Mouse (Mus musculus) kidney, adult 18-20 months (tissue): ENCODE results near the gene Sh3bgrl.
"Not testable (repeated sequence)": the region's sequence is repeated elsewhere in the genome, so short reads cannot be mapped to it uniquely, and the experiment has no call there.

Experiments
- DNase-seq: peaks from one replicate; pipeline ENCODE4 v3.0.0; 2021

Sh3bgrl gene

GRCm38 (mm10) chrX:109095245-109096242 is at the start of gene Sh3bgrl:
TSS of gene Sh3bgrl (plus strand) at chrX:109095365.
- DNase-seq: peak; percentile 72

GRCm38 (mm10) chrX:109047773-109048172 is 47.4 kb upstream of the Sh3bgrl start:
- DNase-seq: no peak

GRCm38 (mm10) chrX:109071719-109072118 is 23.4 kb upstream of the Sh3bgrl start:
- DNase-seq: no peak

- no peak for DNase-seq
Measured at GRCm38 (mm10) chrX:109075716-109076115, 19.4 kb upstream of the Sh3bgrl start.

GRCm38 (mm10) chrX:109076355-109076754 is 18.8 kb upstream of the Sh3bgrl start:
- DNase-seq: no peak

- DNase-seq: not testable (repeated sequence)
Measured at GRCm38 (mm10) chrX:109079354-109079753, 15.8 kb upstream of the Sh3bgrl start.

- no peak for DNase-seq
Measured at GRCm38 (mm10) chrX:109087073-109087472, 8.1 kb upstream of the Sh3bgrl start.

- DNase-seq: no peak
Measured at GRCm38 (mm10) chrX:109094800-109095199, 365 bp upstream of the Sh3bgrl start.

- DNase-seq: no peak
Measured at GRCm38 (mm10) chrX:109098511-109098910, 3.3 kb downstream of the Sh3bgrl start.

GRCm38 (mm10) chrX:109100441-109100840 is 5.3 kb downstream of the Sh3bgrl start:
- DNase-seq: no peak

- DNase-seq: no peak
Measured at GRCm38 (mm10) chrX:109108117-109108805, 13.1 kb downstream of the Sh3bgrl start.

- no peak for DNase-seq
Measured at GRCm38 (mm10) chrX:109112885-109113284, 17.7 kb downstream of the Sh3bgrl start.

GRCm38 (mm10) chrX:109113401-109114280 is 18.5 kb downstream of the Sh3bgrl start:
- DNase-seq: no peak

- no peak for DNase-seq
Measured at GRCm38 (mm10) chrX:109119829-109120826, 25.0 kb downstream of the Sh3bgrl start.

GRCm38 (mm10) chrX:109121161-109121560 is 26.0 kb downstream of the Sh3bgrl start:
- no peak for DNase-seq

- DNase-seq: no peak
Measured at GRCm38 (mm10) chrX:109122670-109123069, 27.5 kb downstream of the Sh3bgrl start.

GRCm38 (mm10) chrX:109123762-109124161 is 28.6 kb downstream of the Sh3bgrl start:
- DNase-seq: no peak

GRCm38 (mm10) chrX:109126847-109127246 is 31.7 kb downstream of the Sh3bgrl start:
- no peak for DNase-seq

- no peak for DNase-seq
Measured at GRCm38 (mm10) chrX:109127551-109128088, 32.5 kb downstream of the Sh3bgrl start.

GRCm38 (mm10) chrX:109130066-109130465 is 34.9 kb downstream of the Sh3bgrl start:
- DNase-seq: no peak

GRCm38 (mm10) chrX:109131834-109132233 is 36.7 kb downstream of the Sh3bgrl start:
- DNase-seq: no peak
